Comparison of ENCODE assay signal across 13 mouse cellular contexts in the genomic region with DNA sequence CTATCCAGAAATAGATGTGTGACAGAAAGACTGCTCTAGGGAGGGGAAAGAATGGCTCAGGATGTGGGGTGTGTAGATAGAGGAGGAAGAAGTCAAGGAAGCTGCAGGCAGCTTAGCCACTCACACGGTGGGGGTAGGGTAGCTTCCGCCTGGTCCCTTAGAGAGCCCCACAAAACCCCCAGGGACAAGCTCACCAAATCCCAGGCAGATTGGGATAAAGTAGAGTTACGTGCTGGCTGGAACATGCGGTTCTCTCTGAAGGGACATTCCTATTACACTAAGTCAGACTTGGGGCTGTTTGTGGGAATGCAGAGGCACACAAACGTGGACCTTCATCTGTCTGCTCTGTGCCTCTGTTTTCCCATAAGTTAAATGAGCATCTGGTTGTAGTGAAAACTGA. TPM values are rescaled to one million over a fixed set of nuclear protein-coding genes. Genes with fewer than 3 reads are reported as not detected.
DNase-seq lines count a peak whose midpoint lies in the region; ATAC-seq and TF ChIP-seq lines count a peak whose summit lies in the region.
"Had no signal": no experiment of that assay in that cellular context is flagged by ENCODE, and none has a peak within 500 bp of the region (broad histone marks: within the 10 kb centered on the region; RNA-seq: fewer than 3 reads in every experiment).

No protein-coding gene starts in this region.

- no peak for TF ChIP-seq CTCF in lung, embryonic 14.5 days (IDR thresholded peaks at IDR 0.05; ENCODE audit: low read depth)
- no peak for TF ChIP-seq CTCF in lung, adult 2 months (IDR thresholded peaks at IDR 0.05; ENCODE audit: insufficient read depth, low read length)

- peak overlapping the region; percentile 28; the same call in 1 of the 2 replicates for H3K27ac ChIP-seq in embryonic facial prominence, embryonic 13.5 days
- H3K27ac ChIP-seq in embryonic facial prominence, embryonic 10.5 days (replicated peaks): no peak overlapping the region
- H3K27ac ChIP-seq in lung, embryonic 14.5 days (ENCODE audit: low read depth): peak overlapping the region; percentile 8; the same call in 1 of the 2 replicates
- peak overlapping the region; percentile 76 to 84 for H3K27ac ChIP-seq in heart, embryonic 14.5 days (replicated peaks in 1 of 2; ENCODE audit: control insufficient read depth in 1 of 2, insufficient read depth in 1 of 2, low read depth in 2 of 2, low read length in 2 of 2)
- H3K27ac ChIP-seq: midbrain, embryonic 15.5 days had no signal

- DNase-seq in embryonic facial prominence, embryonic 10.5 days (ENCODE audit: low spot score): no peak
- no peak for DNase-seq in lung, embryonic 14.5 days
- DNase-seq in lung, adult 2 months: no peak
- DNase-seq in lung, postnatal 14 days: peak; percentile 32
- DNase-seq in layer of hippocampus, postnatal 36 days: no peak
- DNase-seq in urinary bladder, postnatal 10 days (ENCODE audit: low spot score): no peak
- DNase-seq: cerebellum, postnatal 25 days; right cerebral cortex, postnatal 4 days; thymus, postnatal 4 days had no signal

- H3K9ac ChIP-seq in embryonic facial prominence, embryonic 13.5 days: no peak overlapping the region
- no peak overlapping the region for H3K9ac ChIP-seq in lung, embryonic 14.5 days
- peak overlapping the region; percentile 21; the same call in 1 of the 2 replicates for H3K9ac ChIP-seq in heart, embryonic 14.5 days (ENCODE audit: low read length)
- H3K9ac ChIP-seq: midbrain, embryonic 15.5 days had no signal

- TF ChIP-seq POLR2A in lung, adult 2 months (IDR thresholded peaks at IDR 0.05; ENCODE audit: borderline replicate concordance, extremely low read depth, low read depth, low read length): no peak

- H3K4me1 ChIP-seq in embryonic facial prominence, embryonic 13.5 days: peaks cover 46% of the 10 kb centered on the region
- H3K4me1 ChIP-seq in embryonic facial prominence, embryonic 10.5 days: peaks cover 40% of the 10 kb centered on the region
- peaks cover 24% of the 10 kb centered on the region for H3K4me1 ChIP-seq in lung, embryonic 14.5 days (ENCODE audit: insufficient read depth)
- H3K4me1 ChIP-seq in lung, adult 2 months (ENCODE audit: control insufficient read depth, insufficient read depth, low read length): peaks cover 17% of the 10 kb centered on the region
- H3K4me1 ChIP-seq in heart, embryonic 14.5 days (ENCODE audit: control insufficient read depth in 2 of 2, insufficient read depth in 2 of 2, low read length in 2 of 2): peaks cover 35 to 64% of the 10 kb centered on the region in 2 experiments

- no peak overlapping the region for H3K4me3 ChIP-seq in embryonic facial prominence, embryonic 13.5 days
- no peak overlapping the region for H3K4me3 ChIP-seq in embryonic facial prominence, embryonic 10.5 days
- no peak overlapping the region for H3K4me3 ChIP-seq in lung, embryonic 14.5 days (ENCODE audit: low read depth, low read length)
- H3K4me3 ChIP-seq in lung, adult 2 months (replicated peaks; ENCODE audit: extremely low read depth, low read depth, low read length): no peak overlapping the region
- no peak overlapping the region for H3K4me3 ChIP-seq in heart, embryonic 14.5 days (ENCODE audit: control insufficient read depth in 1 of 2, insufficient read depth in 1 of 2, low read depth in 1 of 2, low read length in 2 of 2)
- H3K4me3 ChIP-seq: midbrain, embryonic 15.5 days had no signal

- peaks cover 16% of the 10 kb centered on the region; the same call in 1 of the 2 replicates for H3K36me3 ChIP-seq in embryonic facial prominence, embryonic 13.5 days
- H3K36me3 ChIP-seq in embryonic facial prominence, embryonic 10.5 days (replicated peaks): peaks cover 44% of the 10 kb centered on the region
- H3K36me3 ChIP-seq in lung, embryonic 14.5 days (ENCODE audit: insufficient read depth): peaks cover 27% of the 10 kb centered on the region
- peaks cover 18% of the 10 kb centered on the region for H3K36me3 ChIP-seq in heart, embryonic 14.5 days (ENCODE audit: control insufficient read depth, insufficient read depth, low read length)
- H3K36me3 ChIP-seq: midbrain, embryonic 15.5 days had no signal

- WGBS in embryonic facial prominence, embryonic 13.5 days: 65% methylated on average over 5 of the region's 5 CpGs
- 82% methylated on average over 5 of the region's 5 CpGs for WGBS in embryonic facial prominence, embryonic 10.5 days
- WGBS in lung, embryonic 14.5 days: 54% methylated on average over 5 of the region's 5 CpGs
- 48% methylated on average over 5 of the region's 5 CpGs for WGBS in lung, adult 2 months
- WGBS in heart, embryonic 14.5 days: 13% methylated on average over 5 of the region's 5 CpGs

- no peaks in the 10 kb centered on the region for H3K9me3 ChIP-seq in embryonic facial prominence, embryonic 13.5 days
- no peaks in the 10 kb centered on the region for H3K9me3 ChIP-seq in embryonic facial prominence, embryonic 10.5 days
- no peaks in the 10 kb centered on the region for H3K9me3 ChIP-seq in lung, embryonic 14.5 days (ENCODE audit: low read depth, low read length)
- H3K9me3 ChIP-seq in heart, embryonic 14.5 days (ENCODE audit: control insufficient read depth, low read length): no peaks in the 10 kb centered on the region
- H3K9me3 ChIP-seq: G1E; midbrain, embryonic 15.5 days had no signal

- no peak for ATAC-seq in embryonic facial prominence, embryonic 13.5 days (ENCODE audit: insufficient number of reproducible peaks, insufficient read depth, low FRiP score, low TSS enrichment, low read depth)
- 0 out of 2 replicates have a peak, but pooled peaks have one; percentile 13 for ATAC-seq in lung, embryonic 14.5 days (ENCODE audit: insufficient read depth)
- ATAC-seq in heart, embryonic 14.5 days (ENCODE audit: insufficient number of reproducible peaks, insufficient read depth, low FRiP score, low read depth): peak; percentile 49; the same call in 1 of the 2 replicates
- ATAC-seq: midbrain, embryonic 15.5 days had no signal

- no peak overlapping the region for H3K4me2 ChIP-seq in embryonic facial prominence, embryonic 13.5 days
- H3K4me2 ChIP-seq in lung, embryonic 14.5 days: no peak overlapping the region
- peak overlapping the region; percentile 38 for H3K4me2 ChIP-seq in heart, embryonic 14.5 days (ENCODE audit: low read length)
- H3K4me2 ChIP-seq: midbrain, embryonic 15.5 days had no signal

- no peaks in the 10 kb centered on the region for H3K27me3 ChIP-seq in embryonic facial prominence, embryonic 13.5 days
- H3K27me3 ChIP-seq in embryonic facial prominence, embryonic 10.5 days (replicated peaks; ENCODE audit: low read depth, poor library complexity, severe bottlenecking): no peaks in the 10 kb centered on the region
- H3K27me3 ChIP-seq in lung, embryonic 14.5 days (ENCODE audit: insufficient read depth, low read length): no peaks in the 10 kb centered on the region
- H3K27me3 ChIP-seq in heart, embryonic 14.5 days (ENCODE audit: control insufficient read depth, insufficient read depth, low read length): no peaks in the 10 kb centered on the region
- H3K27me3 ChIP-seq: midbrain, embryonic 15.5 days had no signal

RNA-seq across cellular contexts. Expression of gene Limd1, which starts 12.4 kb away (rescaled TPM):
- polyA plus RNA-seq in embryonic facial prominence, embryonic 13.5 days (2015; fragmentation: Nextera tagmentation; extraction: Ambion mirVana): 47.0 and 50.2 TPM in 2 replicates
- 52.1 and 60.8 TPM in 2 replicates for polyA plus RNA-seq in embryonic facial prominence, embryonic 10.5 days (2016; fragmentation: Nextera tagmentation; extraction: Ambion mirVana)
- polyA plus RNA-seq in lung, embryonic 14.5 days (2014; fragmentation: Nextera tagmentation; extraction: Ambion mirVana): 68.2 and 69.7 TPM in 2 replicates
- polyA plus RNA-seq in lung, adult 2 months (2012; rRNA removed): 42.0 and 73.5 TPM in 2 replicates
- 50.9 and 56.0 TPM in 2 replicates for polyA plus RNA-seq in heart, embryonic 14.5 days (2014; fragmentation: Nextera tagmentation; extraction: Ambion mirVana)
- total RNA-seq in layer of hippocampus, postnatal 36 days (2021): 1 to 10 TPM; 7.5 to 7.7 TPM

RNA-seq across cellular contexts. Expression of gene Sacm1l, which starts 38.6 kb away (rescaled TPM):
- polyA plus RNA-seq in embryonic facial prominence, embryonic 13.5 days (2015; fragmentation: Nextera tagmentation; extraction: Ambion mirVana): 42.8 and 49.3 TPM in 2 replicates
- polyA plus RNA-seq in embryonic facial prominence, embryonic 10.5 days (2016; fragmentation: Nextera tagmentation; extraction: Ambion mirVana): 44.0 and 44.4 TPM in 2 replicates
- 47.6 and 53.0 TPM in 2 replicates for polyA plus RNA-seq in lung, embryonic 14.5 days (2014; fragmentation: Nextera tagmentation; extraction: Ambion mirVana)
- polyA plus RNA-seq in lung, adult 2 months (2012; rRNA removed): 5.6 and 9.8 TPM in 2 replicates
- polyA plus RNA-seq in heart, embryonic 14.5 days (2014; fragmentation: Nextera tagmentation; extraction: Ambion mirVana): 46.2 and 48.2 TPM in 2 replicates
- total RNA-seq in layer of hippocampus, postnatal 36 days (2021): 10 to 100 TPM; 59.3 to 63.7 TPM
